Mouse (Mus musculus): ENCODE results near the gene Polr2c. TPM values are rescaled to one million over a fixed set of nuclear protein-coding genes. Genes with fewer than 3 reads are reported as not detected.
"Not testable (repeated sequence)": the region's sequence is repeated elsewhere in the genome, so short reads cannot be mapped to it uniquely, and the experiment has no call there.

Gene Polr2c
- polyA plus RNA-seq, 1 experiment from 2014 or later: 129 TPM

- no peak for TF ChIP-seq CTCF (IDR thresholded peaks at IDR 0.05; ENCODE audit: low read depth)
- H3K4me1 ChIP-seq (replicated peaks; ENCODE audit: insufficient read depth, low read length): peaks cover 8% of the 10 kb centered on the region; the same call in 1 of the 2 replicates
- peaks cover 6% of the 10 kb centered on the region; the same call in 1 of the 2 replicates for H3K36me3 ChIP-seq (ENCODE audit: insufficient read depth, low read length)
- peak overlapping the region; percentile 92 for H3K4me2 ChIP-seq (ENCODE audit: low read length)
- H3K9ac ChIP-seq (ENCODE audit: low read depth, low read length): peak overlapping the region; percentile 94; the same call in 1 of the 2 replicates
- ATAC-seq (replicated peaks; ENCODE audit: low FRiP score, low read depth) (no peak), DNase-seq (ENCODE audit: low spot score) (no peak)
- no peak overlapping the region for H3K27ac ChIP-seq
- peak overlapping the region; percentile 89 for H3K4me3 ChIP-seq (replicated peaks; ENCODE audit: low read depth, low read length)
- no peaks in the 10 kb centered on the region for H3K27me3 ChIP-seq (ENCODE audit: insufficient read depth, low read length)
- H3K9me3 ChIP-seq (replicated peaks; ENCODE audit: low read length): no peaks in the 10 kb centered on the region
- 44% methylated on average over 11 of the region's 11 CpGs for WGBS
These were observed 20.6 kb upstream of the Polr2c start for GRCm38 (mm10) chr8:94836456-94837240.

- Histone ChIP-seq H3K4me3 (replicated peaks; ENCODE audit: low read depth, low read length) (peak within 1 kb of the TSS; percentile 89), H3K27me3 (ENCODE audit: insufficient read depth, low read length) (no peaks in the 10 kb centered on the region), H3K4me2 (ENCODE audit: low read length) (peak within 1 kb of the TSS; percentile 92), H3K9ac (ENCODE audit: low read depth, low read length) (peak within 1 kb of the TSS; percentile 94), H3K9me3 (replicated peaks; ENCODE audit: low read length) (no peaks in the 10 kb centered on the region), H3K27ac (peak within 1 kb of the TSS; percentile 92), H3K4me1 (replicated peaks; ENCODE audit: insufficient read depth, low read length) (peaks cover 8% of the 10 kb centered on the region; the same call in 1 of the 2 replicates), H3K36me3 (ENCODE audit: insufficient read depth, low read length) (no peaks in the 10 kb centered on the region)
- under 1% methylated on average over 82 of the region's 82 CpGs for WGBS
- ATAC-seq (replicated peaks; ENCODE audit: low FRiP score, low read depth) (peak; percentile 96), DNase-seq (ENCODE audit: low spot score) (peak; percentile 95)
- TF ChIP-seq CTCF (IDR thresholded peaks at IDR 0.05; ENCODE audit: low read depth): no peak
These were observed 19.3 kb upstream of the Polr2c start, which contains the start of the genes Coq9 and Ciapin1 for GRCm38 (mm10) chr8:94837662-94838574. Coq9 (plus strand) TSS chr8:94838321. Ciapin1 (minus strand) TSS chr8:94838358.

GRCm38 (mm10) chr8:94838600-94838999, 18.6 kb upstream of the Polr2c start:
- H3K9me3 ChIP-seq (replicated peaks; ENCODE audit: low read length): no peaks in the 10 kb centered on the region
- H3K27ac ChIP-seq: peak overlapping the region; percentile 92
- peak overlapping the region; percentile 94 for H3K9ac ChIP-seq (ENCODE audit: low read depth, low read length)
- H3K36me3 ChIP-seq (ENCODE audit: insufficient read depth, low read length): no peaks in the 10 kb centered on the region
- DNase-seq (ENCODE audit: low spot score) (peak; percentile 51), ATAC-seq (replicated peaks; ENCODE audit: low FRiP score, low read depth) (peak; percentile 48)
- H3K4me2 ChIP-seq (ENCODE audit: low read length): peak overlapping the region; percentile 92
- no peaks in the 10 kb centered on the region for H3K27me3 ChIP-seq (ENCODE audit: insufficient read depth, low read length)
- no peak for TF ChIP-seq CTCF (IDR thresholded peaks at IDR 0.05; ENCODE audit: low read depth)
- WGBS: 0% methylated on average over 24 of the region's 24 CpGs
- peak overlapping the region; percentile 89 for H3K4me3 ChIP-seq (replicated peaks; ENCODE audit: low read depth, low read length)
- H3K4me1 ChIP-seq (replicated peaks; ENCODE audit: insufficient read depth, low read length): peaks cover 8% of the 10 kb centered on the region; the same call in 1 of the 2 replicates

DNA sequence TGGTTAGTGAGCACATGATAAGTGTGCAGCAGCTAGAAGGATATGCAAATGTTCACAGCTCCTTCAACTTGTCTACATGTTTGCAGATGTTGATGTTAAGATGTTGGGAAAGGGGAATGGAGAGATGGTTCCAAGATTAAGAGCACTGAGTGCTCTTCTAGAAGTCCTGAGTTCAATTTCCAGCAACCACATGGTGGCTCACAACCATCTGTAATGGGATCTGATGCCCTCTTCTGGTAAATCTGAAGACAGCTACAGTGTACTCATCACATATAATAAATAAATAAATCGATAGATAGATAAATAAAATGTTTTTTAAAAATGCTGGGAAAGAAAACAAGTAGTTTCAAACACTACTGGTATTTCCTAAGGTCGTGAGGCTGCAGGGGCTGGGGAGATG, 16.1 kb upstream of the Polr2c start:
- Histone ChIP-seq H3K27ac (no peak overlapping the region), H3K27me3 (ENCODE audit: insufficient read depth, low read length) (no peaks in the 10 kb centered on the region), H3K4me3 (replicated peaks; ENCODE audit: low read depth, low read length) (no peak overlapping the region), H3K36me3 (ENCODE audit: insufficient read depth, low read length) (peaks cover 20% of the 10 kb centered on the region), H3K4me2 (ENCODE audit: low read length) (no peak overlapping the region), H3K9ac (ENCODE audit: low read depth, low read length) (peak overlapping the region; percentile 18; the same call in 1 of the 2 replicates), H3K9me3 (replicated peaks; ENCODE audit: low read length) (no peaks in the 10 kb centered on the region), H3K4me1 (replicated peaks; ENCODE audit: insufficient read depth, low read length) (peaks cover 8% of the 10 kb centered on the region; the same call in 1 of the 2 replicates)
- ATAC-seq (replicated peaks; ENCODE audit: low FRiP score, low read depth) (no peak), DNase-seq (ENCODE audit: low spot score) (no peak)
- TF ChIP-seq CTCF (IDR thresholded peaks at IDR 0.05; ENCODE audit: low read depth): peak; percentile 34
- WGBS: 60% methylated on average over 2 of the region's 2 CpGs

- ATAC-seq (replicated peaks; ENCODE audit: low FRiP score, low read depth) (no peak), DNase-seq (ENCODE audit: low spot score) (no peak)
- TF ChIP-seq CTCF (IDR thresholded peaks at IDR 0.05; ENCODE audit: low read depth): no peak
- Histone ChIP-seq H3K4me3 (replicated peaks; ENCODE audit: low read depth, low read length) (no peak overlapping the region), H3K36me3 (ENCODE audit: insufficient read depth, low read length) (peaks cover 62% of the 10 kb centered on the region), H3K4me2 (ENCODE audit: low read length) (no peak overlapping the region), H3K4me1 (replicated peaks; ENCODE audit: insufficient read depth, low read length) (no peaks in the 10 kb centered on the region), H3K27ac (no peak overlapping the region), H3K9ac (ENCODE audit: low read depth, low read length) (no peak overlapping the region), H3K27me3 (ENCODE audit: insufficient read depth, low read length) (no peaks in the 10 kb centered on the region), H3K9me3 (replicated peaks; ENCODE audit: low read length) (no peaks in the 10 kb centered on the region)
- WGBS: 94% methylated on average over 5 of the region's 5 CpGs
These were observed 7.2 kb upstream of the Polr2c start for GRCm38 (mm10) chr8:94850049-94850448.

GRCm38 (mm10) chr8:94854761-94855160, 2.5 kb upstream of the Polr2c start:
- not testable (repeated sequence) for ATAC-seq (replicated peaks; ENCODE audit: low FRiP score, low read depth); H3K4me2 ChIP-seq (ENCODE audit: low read length); H3K27me3 ChIP-seq (ENCODE audit: insufficient read depth, low read length); DNase-seq (ENCODE audit: low spot score); H3K4me3 ChIP-seq (replicated peaks; ENCODE audit: low read depth, low read length); H3K27ac ChIP-seq; H3K9me3 ChIP-seq (replicated peaks; ENCODE audit: low read length); H3K9ac ChIP-seq (ENCODE audit: low read depth, low read length); H3K4me1 ChIP-seq (replicated peaks; ENCODE audit: insufficient read depth, low read length)
- WGBS: 90% methylated on average over 11 of the region's 11 CpGs
- H3K36me3 ChIP-seq (ENCODE audit: insufficient read depth, low read length): peaks cover 39% of the 10 kb centered on the region

Data from kidney, postnatal 0 days (tissue).